Mouse (Mus musculus) megakaryocyte-erythroid progenitor cell, adult 5-6 weeks (primary cell): ENCODE results near the gene Ptpre. TPM values are rescaled to one million over a fixed set of nuclear protein-coding genes. Genes with fewer than 3 reads are reported as not detected.

ENCODE experiments used
- ATAC-seq: replicated peaks from 2 replicates; pipeline ENCODE4 v1.8.0; 2016; ENCODE audit warnings: mild to moderate bottlenecking, inconsistent platforms; ENCODE audit not compliant: severe bottlenecking, poor library complexity, low FRiP score, low TSS enrichment
- total RNA-seq, 2 experiments: library from RNA; stranded (forward) in 1 of 2; stranded (reverse) in 1 of 2; fragments of 200-1000, 215-1000 nt in 1 of 2; fragments of >200 nt in 1 of 2; fragmentation: Nextera tagmentation in 1 of 2; gene quantifications; 2 replicates each; pipeline ENCODE4 v1.2.3; 2014 to 2017

Gene Ptpre
- total RNA-seq, 2 experiments from 2014 or later, result 21.4 to 33.6 TPM

GRCm38 (mm10) chr7:135571392-135571791 is 34.1 kb downstream of the Ptpre start:
- ATAC-seq, result no peak

GRCm38 (mm10) chr7:135571951-135572559 is 34.8 kb downstream of the Ptpre start:
- no peak for ATAC-seq

GRCm38 (mm10) chr7:135575319-135576069 is 38.2 kb downstream of the Ptpre start:
- peak; percentile 86 for ATAC-seq

- ATAC-seq, result no peak
These were observed 39.0 kb downstream of the Ptpre start for GRCm38 (mm10) chr7:135576329-135576728.

GRCm38 (mm10) chr7:135578715-135579325 is 41.5 kb downstream of the Ptpre start:
- ATAC-seq, result no peak

- peak; percentile 72 for ATAC-seq
These were observed 43.2 kb downstream of the Ptpre start for GRCm38 (mm10) chr7:135580306-135581091.

- ATAC-seq, result peak; percentile 60
These were observed 43.8 kb downstream of the Ptpre start for GRCm38 (mm10) chr7:135581128-135581527.

GRCm38 (mm10) chr7:135585125-135585687 is 47.9 kb downstream of the Ptpre start:
- ATAC-seq, result no peak

- no peak for ATAC-seq
These were observed 49.1 kb downstream of the Ptpre start for GRCm38 (mm10) chr7:135586402-135586801.

- ATAC-seq, result no peak
These were observed 50.7 kb downstream of the Ptpre start for GRCm38 (mm10) chr7:135587821-135588575.

- peak; percentile 72 for ATAC-seq
These were observed 51.5 kb downstream of the Ptpre start for GRCm38 (mm10) chr7:135588620-135589309.

- ATAC-seq, result no peak
These were observed 54.2 kb downstream of the Ptpre start for GRCm38 (mm10) chr7:135591461-135591860.

GRCm38 (mm10) chr7:135593286-135593685 is 56.0 kb downstream of the Ptpre start:
- ATAC-seq, result no peak

GRCm38 (mm10) chr7:135593825-135594224 is 56.5 kb downstream of the Ptpre start:
- ATAC-seq, result peak; percentile 40

GRCm38 (mm10) chr7:135594676-135595075 is 57.4 kb downstream of the Ptpre start:
- no peak for ATAC-seq

GRCm38 (mm10) chr7:135595640-135596174 is 58.4 kb downstream of the Ptpre start:
- no peak for ATAC-seq

- ATAC-seq, result peak; percentile 67
These were observed 59.7 kb downstream of the Ptpre start for GRCm38 (mm10) chr7:135597006-135597405.
